Mouse (Mus musculus) G1E (cell line): ENCODE data around the gene Gm21731. TPM values are rescaled to one million over a fixed set of nuclear protein-coding genes. Genes with fewer than 3 reads are reported as not detected.
"Not testable (repeated sequence)": the region's sequence is repeated elsewhere in the genome, so short reads cannot be mapped to it uniquely, and the experiment has no call there.

Experiments
- ATAC-seq: 2 replicates; pipeline ENCODE4 v1.8.0; 2016; ENCODE audit warnings: mild to moderate bottlenecking; ENCODE audit not compliant: insufficient number of reproducible peaks, poor library complexity, low FRiP score, severe bottlenecking; ENCODE audit errors: extremely low read depth
- DNase-seq: peaks from one replicate; pipeline ENCODE4 v3.0.0; 2012; ENCODE audit warnings: low spot score
- H3K27me3 ChIP-seq: 2 replicates; pipeline ENCODE4 v1.6.1; 2012; ENCODE audit warnings: mild to moderate bottlenecking, low read length, inconsistent platforms; ENCODE audit not compliant: insufficient read depth
- H3K36me3 ChIP-seq: replicated peaks from 2 replicates; pipeline ENCODE3; 2012; ENCODE audit warnings: mild to moderate bottlenecking, inconsistent platforms
- H3K4me1 ChIP-seq: 2 replicates; pipeline ENCODE4 v1.6.1; 2012; ENCODE audit warnings: low read depth, low read length, inconsistent platforms, mixed read lengths; ENCODE audit not compliant: insufficient read depth
- H3K4me3 ChIP-seq: 2 replicates; pipeline ENCODE4 v1.5.1; 2012; ENCODE audit warnings: low read depth, mild to moderate bottlenecking, inconsistent platforms, low read length, moderate library complexity, mixed read lengths
- H3K9me3 ChIP-seq: replicated peaks from 2 replicates; pipeline ENCODE4 v1.6.1; 2012; ENCODE audit warnings: inconsistent platforms
- CTCF ChIP-seq: IDR thresholded peaks from 2 replicates; pipeline ENCODE4 v1.5.1; 2012; ENCODE audit warnings: low read depth, low read length, inconsistent platforms, mixed read lengths
- GATA1 ChIP-seq: IDR thresholded peaks from 2 replicates; pipeline ENCODE4 v1.6.1; 2012; ENCODE audit warnings: borderline replicate concordance, low read length, inconsistent platforms, mixed read lengths
- GATA2 ChIP-seq: IDR thresholded peaks from 2 replicates; pipeline ENCODE4 v1.6.1; 2012; ENCODE audit warnings: low read depth, low read length, inconsistent platforms, borderline replicate concordance
- POLR2AphosphoS5 ChIP-seq: IDR thresholded peaks from 2 replicates; pipeline ENCODE4 v1.6.1; 2012; ENCODE audit warnings: low read depth, low read length, inconsistent platforms; ENCODE audit not compliant: insufficient replicate concordance
- TAL1 ChIP-seq: conservative IDR thresholded peaks from 2 replicates; pipeline ENCODE4 v1.6.1; 2012; ENCODE audit warnings: low read depth, low read length, inconsistent platforms, mixed read lengths
- polyA plus RNA-seq: library from polyadenylated mRNA; stranded (reverse); fragments of >175 nt; gene quantifications from 2 replicates; pipeline ENCODE4 v1.2.3, GENCODE M21; 2012
- total RNA-seq, 2 experiments: library from RNA; stranded (forward) in 1 of 2; stranded (reverse) in 1 of 2; fragments of 200-1000 nt in 1 of 2; fragments of >200 nt in 1 of 2; fragmentation: Nextera tagmentation in 1 of 2; gene quantifications; 2 replicates each; pipeline ENCODE4 v1.2.3; 2014 to 2017

Gm21731 gene
- total and polyA plus RNA-seq, 3 experiments: not detected

- not testable (repeated sequence) for ATAC-seq, H3K27me3 ChIP-seq, H3K4me3 ChIP-seq, H3K9me3 ChIP-seq, H3K36me3 ChIP-seq, H3K4me1 ChIP-seq, DNase-seq
These were observed 38.9 kb downstream of the Gm21731 start for GRCm38 (mm10) chr13:120277837-120278236.

GRCm38 (mm10) chr13:120278784-120279183, 39.9 kb downstream of the Gm21731 start:
- no peak overlapping the region for H3K4me3 ChIP-seq
- ATAC-seq: no peak
- no peaks in the 10 kb centered on the region for H3K4me1 ChIP-seq
- no peaks in the 10 kb centered on the region for H3K36me3 ChIP-seq
- H3K9me3 ChIP-seq: no peaks in the 10 kb centered on the region
- H3K27me3 ChIP-seq: no peaks in the 10 kb centered on the region
- TF ChIP-seq GATA2: no peak
- no peak for TF ChIP-seq POLR2AphosphoS5
- no peak for TF ChIP-seq TAL1
- TF ChIP-seq CTCF: no peak
- no peak for TF ChIP-seq GATA1
- no peak for DNase-seq

Other genes with a start within 250 kb of the Gm21731 start
- gene Gm36079, start 212.1 kb upstream of the Gm21731 start, total RNA-seq (2014; fragmentation: Nextera tagmentation): not detected in 2 replicates
- gene Gm36079, start 212.1 kb upstream of the Gm21731 start, total RNA-seq (2017): 0.35 and 1.7 TPM in 2 replicates
- gene Gm36079, start 212.1 kb upstream of the Gm21731 start, polyA plus RNA-seq: not detected in 2 replicates
- gene Gm21188, start 186.9 kb upstream of the Gm21731 start, total RNA-seq (2014; fragmentation: Nextera tagmentation): not detected in 2 replicates
- 0.27 and 0.70 TPM in 2 replicates for gene Gm21188, start 186.9 kb upstream of the Gm21731 start, total RNA-seq (2017)
- gene Gm21188, start 186.9 kb upstream of the Gm21731 start, polyA plus RNA-seq: 0.02 TPM in 1 of 2 replicates, not detected in the other
- not detected in 2 replicates for gene Gm20767, start 98.9 kb upstream of the Gm21731 start, total RNA-seq (2014; fragmentation: Nextera tagmentation)
- 0.41 TPM in 1 of 2 replicates, not detected in the other for gene Gm20767, start 98.9 kb upstream of the Gm21731 start, total RNA-seq (2017)
- gene Gm20767, start 98.9 kb upstream of the Gm21731 start, polyA plus RNA-seq: not detected in 2 replicates
- not detected in 2 replicates for gene Gm21818, start 66.7 kb upstream of the Gm21731 start, total RNA-seq (2014; fragmentation: Nextera tagmentation)
- not detected in 2 replicates for gene Gm21818, start 66.7 kb upstream of the Gm21731 start, total RNA-seq (2017)
- not detected in 2 replicates for gene Gm21818, start 66.7 kb upstream of the Gm21731 start, polyA plus RNA-seq
- not detected in 2 replicates for gene Gm21762, start 23.2 kb upstream of the Gm21731 start, total RNA-seq (2014; fragmentation: Nextera tagmentation)
- gene Gm21762, start 23.2 kb upstream of the Gm21731 start, total RNA-seq (2017): not detected in 2 replicates
- not detected in 2 replicates for gene Gm21762, start 23.2 kb upstream of the Gm21731 start, polyA plus RNA-seq
- not detected in 2 replicates for gene AF067061, start 24.0 kb downstream of the Gm21731 start, total RNA-seq (2014; fragmentation: Nextera tagmentation)
- 0.66 TPM in 1 of 2 replicates, not detected in the other for gene AF067061, start 24.0 kb downstream of the Gm21731 start, total RNA-seq (2017)
- not detected in 2 replicates for gene AF067061, start 24.0 kb downstream of the Gm21731 start, polyA plus RNA-seq
- not detected in 2 replicates for gene BC147527, start 61.3 kb downstream of the Gm21731 start, total RNA-seq (2014; fragmentation: Nextera tagmentation)
- not detected in 2 replicates for gene BC147527, start 61.3 kb downstream of the Gm21731 start, total RNA-seq (2017)
- not detected in 2 replicates for gene BC147527, start 61.3 kb downstream of the Gm21731 start, polyA plus RNA-seq
- gene Tcstv3, start 77.8 kb downstream of the Gm21731 start, total RNA-seq (2014; fragmentation: Nextera tagmentation): not detected in 2 replicates
- gene Tcstv3, start 77.8 kb downstream of the Gm21731 start, total RNA-seq (2017): 0.33 TPM in 1 of 2 replicates, not detected in the other
- gene Tcstv3, start 77.8 kb downstream of the Gm21731 start, polyA plus RNA-seq: not detected in 2 replicates